Mouse (Mus musculus) CH12.LX (cell line): Measurements from ENCODE around the gene Sipa1l2. TPM values are rescaled to one million over a fixed set of nuclear protein-coding genes. Genes with fewer than 3 reads are reported as not detected.

Experiments used
- DNase-seq: peaks from one replicate; pipeline ENCODE4 v3.0.0-alpha.2; 2013; ENCODE audit errors: extremely low read depth
- H3K27ac ChIP-seq: 2 replicates; pipeline ENCODE4 v1.5.1; 2012; ENCODE audit warnings: low read depth, mild to moderate bottlenecking, control low read depth, moderate library complexity; ENCODE audit not compliant: insufficient read depth
- H3K27me3 ChIP-seq: replicated peaks from 2 replicates; pipeline ENCODE3; 2012; ENCODE audit warnings: inconsistent platforms
- H3K36me3 ChIP-seq, 2 experiments: replicated peaks in 1 of 2; 2 replicates each; pipeline versions ENCODE3 to v1.6.1; 2012; ENCODE audit warnings: inconsistent platforms in 1 of 2, low read length in 1 of 2, mild to moderate bottlenecking in 1 of 2, mixed read lengths in 1 of 2, moderate library complexity in 1 of 2; ENCODE audit not compliant: control insufficient read depth in 1 of 2, insufficient read depth in 1 of 2
- H3K4me1 ChIP-seq, 2 experiments: 2 replicates each; pipeline ENCODE4 v1.6.1; 2012; ENCODE audit warnings: inconsistent platforms in 1 of 2, moderate library complexity in 1 of 2; ENCODE audit not compliant: insufficient read depth in 2 of 2, control insufficient read depth in 1 of 2
- H3K4me2 ChIP-seq: 2 replicates; pipeline ENCODE4 v1.6.1; 2012; ENCODE audit warnings: low read depth, mild to moderate bottlenecking, control low read depth; ENCODE audit not compliant: poor library complexity, insufficient read depth, severe bottlenecking
- H3K4me3 ChIP-seq, 3 experiments: fragments of 150-350 bp in 1 of 3; sonication (generic) in 1 of 3; replicated peaks in 1 of 3; 2 replicates each; pipeline versions ENCODE3 to v1.5.1; 2011 to 2012; ENCODE audit warnings: low read depth in 2 of 3, low read length in 2 of 3, mild to moderate bottlenecking in 2 of 3, moderate library complexity in 2 of 3, control low read depth in 1 of 3, improper control_type of control experiment in 1 of 3, inconsistent platforms in 1 of 3, mixed read lengths in 1 of 3; ENCODE audit not compliant: poor library complexity in 1 of 3
- H3K79me2 ChIP-seq: replicated peaks from 2 replicates; pipeline ENCODE4 v1.6.1; 2012; ENCODE audit warnings: mild to moderate bottlenecking, moderate library complexity; ENCODE audit not compliant: control insufficient read depth, poor library complexity, insufficient read depth, severe bottlenecking; ENCODE audit errors: extremely low read depth
- H3K9ac ChIP-seq: 2 replicates; pipeline ENCODE4 v1.6.1; 2012; ENCODE audit warnings: low read depth, mild to moderate bottlenecking, control low read depth, moderate library complexity; ENCODE audit not compliant: insufficient read depth
- H3K9me3 ChIP-seq: replicated peaks from 2 replicates; pipeline ENCODE3; 2012; ENCODE audit warnings: low read length, inconsistent platforms, mixed read lengths
- CHD1 ChIP-seq: IDR thresholded peaks from 2 replicates; pipeline ENCODE4 v1.6.1; 2012; ENCODE audit warnings: low read depth, low read length, improper control_type of control experiment, inconsistent platforms
- CHD2 ChIP-seq: IDR thresholded peaks from 2 replicates; pipeline ENCODE4 v1.6.1; 2011; ENCODE audit warnings: low read length, improper control_type of control experiment
- CTCF ChIP-seq, 2 experiments: IDR thresholded peaks in 1 of 2; conservative IDR thresholded peaks in 1 of 2; 2 replicates each; pipeline ENCODE4 v1.5.1; 2011 to 2012; ENCODE audit warnings: low read depth in 2 of 2, low read length in 2 of 2, improper control_type of control experiment in 1 of 2, inconsistent platforms in 1 of 2, mild to moderate bottlenecking in 1 of 2, moderate library complexity in 1 of 2
- E2F4 ChIP-seq: IDR thresholded peaks from 2 replicates; pipeline ENCODE4 v1.6.1; 2011; ENCODE audit warnings: low read depth, low read length, improper control_type of control experiment; ENCODE audit not compliant: insufficient replicate concordance
- ELF1 ChIP-seq: IDR thresholded peaks from 2 replicates; pipeline ENCODE4 v1.6.1; 2014; ENCODE audit warnings: low read depth, mild to moderate bottlenecking, inconsistent platforms, low read length, improper control_type of control experiment
- EP300 ChIP-seq: IDR thresholded peaks from 2 replicates; pipeline ENCODE4 v1.6.1; 2011; ENCODE audit warnings: low read length, improper control_type of control experiment
- IRF4 ChIP-seq: IDR thresholded peaks from 2 replicates; pipeline ENCODE4 v1.6.1; 2014; ENCODE audit warnings: low read depth, mild to moderate bottlenecking, inconsistent platforms, low read length, improper control_type of control experiment
- JUN ChIP-seq: IDR thresholded peaks from 2 replicates; pipeline ENCODE4 v1.6.1; 2011; ENCODE audit warnings: low read depth, mild to moderate bottlenecking, low read length, improper control_type of control experiment, moderate library complexity; ENCODE audit not compliant: insufficient read depth
- JUND ChIP-seq: conservative IDR thresholded peaks from 2 replicates; pipeline ENCODE4 v1.6.1; 2011; ENCODE audit warnings: low read depth, low read length, improper control_type of control experiment
- MAFK ChIP-seq: IDR thresholded peaks from 2 replicates; pipeline ENCODE4 v1.6.1; 2011; ENCODE audit warnings: low read length, improper control_type of control experiment; ENCODE audit not compliant: insufficient replicate concordance
- MAZ ChIP-seq: IDR thresholded peaks from 2 replicates; pipeline ENCODE4 v1.6.1; 2012; ENCODE audit warnings: low read depth, mild to moderate bottlenecking, inconsistent platforms, low read length, improper control_type of control experiment, moderate library complexity
- MEF2A ChIP-seq: IDR thresholded peaks from 2 replicates; pipeline ENCODE4 v1.6.1; 2014; ENCODE audit warnings: low read depth, mild to moderate bottlenecking, inconsistent platforms, low read length, improper control_type of control experiment, borderline replicate concordance
- MXI1 ChIP-seq: IDR thresholded peaks from 2 replicates; pipeline ENCODE4 v1.6.1; 2011; ENCODE audit warnings: mild to moderate bottlenecking, low read depth, low read length, improper control_type of control experiment
- PAX5 ChIP-seq: IDR thresholded peaks from 2 replicates; pipeline ENCODE4 v1.6.1; 2012; ENCODE audit warnings: low read length, inconsistent platforms, mixed read lengths
- POLR2AphosphoS2 ChIP-seq: IDR thresholded peaks from 2 replicates; pipeline ENCODE4 v1.6.1; 2011; ENCODE audit warnings: low read depth, low read length, improper control_type of control experiment
- RAD21 ChIP-seq: IDR thresholded peaks from 2 replicates; pipeline ENCODE4 v1.6.1; 2011; ENCODE audit warnings: low read depth, mild to moderate bottlenecking, low read length, improper control_type of control experiment, moderate library complexity
- SIN3A ChIP-seq: IDR thresholded peaks from 2 replicates; pipeline ENCODE4 v1.6.1; 2012; ENCODE audit warnings: low read length, improper control_type of control experiment, inconsistent platforms
- SMC3 ChIP-seq: IDR thresholded peaks from 2 replicates; pipeline ENCODE4 v1.6.1; 2011; ENCODE audit warnings: low read depth, low read length, improper control_type of control experiment
- USF2 ChIP-seq: conservative IDR thresholded peaks from 2 replicates; pipeline ENCODE4 v1.6.1; 2011; ENCODE audit warnings: low read depth, low read length, improper control_type of control experiment
- dilution Hi-C: fragments of 300-500 bp; cut with MboI; formaldehyde crosslinking; loops from 2 replicates; pipeline ENCODE4 v1.14.3; 2020; ENCODE audit warnings: low sequenced_read_pairs; ENCODE audit not compliant: extremely low pct_unique_long_range_greater_than_20kb, extremely low pct_ligation_motif_present
- in situ Hi-C: fragments of 300-500 bp; cut with MboI; formaldehyde crosslinking; loops from 3 replicates; pipeline ENCODE4 v1.14.3; 2019; ENCODE audit warnings: low sequenced_read_pairs, low pct_ligation_motif_present, low pct_unique_long_range_greater_than_20kb, mixed read lengths
- polyA plus RNA-seq: library from polyadenylated mRNA; unstranded; fragments of >175 nt; gene quantifications from 2 replicates; pipeline ENCODE4 v1.2.1, GENCODE M21; 2012; ENCODE audit warnings: low read depth; ENCODE audit not compliant: insufficient read length
- total RNA-seq, 2 experiments: library from RNA; depleted of rRNA; stranded (reverse); fragments of 300-350 nt in 1 of 2; fragments of >200 nt in 1 of 2; gene quantifications; 2 replicates each; pipeline ENCODE4 v1.2.3; 2012 to 2014

Gene Sipa1l2
- total and polyA plus RNA-seq, 3 experiments: 2.0 to 5.6 (median 2.7) TPM

DNA sequence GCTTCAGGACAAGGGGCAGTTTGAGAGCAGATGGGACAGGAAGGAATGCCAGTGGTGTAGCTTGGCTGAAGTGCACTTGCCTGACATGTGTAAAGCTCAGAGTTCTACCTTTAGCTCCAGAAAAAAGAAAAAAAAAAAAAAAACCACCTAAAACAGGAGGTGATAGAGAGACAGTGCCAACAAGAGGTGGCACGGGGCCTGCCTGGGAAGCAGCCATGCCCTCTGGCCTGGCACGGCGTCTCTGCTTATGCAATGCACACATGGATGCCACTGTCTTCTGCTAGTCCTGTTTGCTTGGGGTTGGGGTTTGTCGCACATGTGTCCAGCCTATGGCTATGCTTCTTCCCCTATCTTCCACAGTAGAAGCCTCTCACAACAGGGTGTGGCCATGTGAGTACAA lies 2.6 kb upstream of the Sipa1l2 start:
- no peak overlapping the region for H3K27ac ChIP-seq
- peaks cover 7% of the 10 kb centered on the region for H3K9me3 ChIP-seq
- H3K4me1 ChIP-seq: peaks cover 0 to 43% of the 10 kb centered on the region in 2 experiments; a peak in 3 of 4 replicates
- H3K79me2 ChIP-seq: peaks cover 4% of the 10 kb centered on the region; the same call in 1 of the 2 replicates
- H3K27me3 ChIP-seq: peaks cover 10% of the 10 kb centered on the region
- in situ Hi-C loops: loop anchor here (25.0 kb wide), 2 partner anchors 235 to 385 kb away; no protein-coding TSS in a partner anchor
- no peak for DNase-seq
- dilution Hi-C loops: no loop called here
- no peaks in the 10 kb centered on the region for H3K36me3 ChIP-seq
- H3K4me2 ChIP-seq: no peak overlapping the region
- no peak overlapping the region for H3K9ac ChIP-seq
- no peak for TF ChIP-seq JUND
- no peak for TF ChIP-seq CHD1
- no peak for TF ChIP-seq POLR2AphosphoS2
- no peak for TF ChIP-seq PAX5
- no peak for TF ChIP-seq MAFK
- no peak for TF ChIP-seq IRF4
- no peak for TF ChIP-seq RAD21
- no peak for TF ChIP-seq CHD2
- no peak for TF ChIP-seq MXI1
- TF ChIP-seq JUN: no peak
- TF ChIP-seq E2F4: no peak
- TF ChIP-seq MAZ: no peak
- TF ChIP-seq SIN3A: no peak
- no peak for TF ChIP-seq MEF2A
- no peak for TF ChIP-seq EP300
- no peak for TF ChIP-seq ELF1
- no peak overlapping the region for H3K4me3 ChIP-seq

DNA sequence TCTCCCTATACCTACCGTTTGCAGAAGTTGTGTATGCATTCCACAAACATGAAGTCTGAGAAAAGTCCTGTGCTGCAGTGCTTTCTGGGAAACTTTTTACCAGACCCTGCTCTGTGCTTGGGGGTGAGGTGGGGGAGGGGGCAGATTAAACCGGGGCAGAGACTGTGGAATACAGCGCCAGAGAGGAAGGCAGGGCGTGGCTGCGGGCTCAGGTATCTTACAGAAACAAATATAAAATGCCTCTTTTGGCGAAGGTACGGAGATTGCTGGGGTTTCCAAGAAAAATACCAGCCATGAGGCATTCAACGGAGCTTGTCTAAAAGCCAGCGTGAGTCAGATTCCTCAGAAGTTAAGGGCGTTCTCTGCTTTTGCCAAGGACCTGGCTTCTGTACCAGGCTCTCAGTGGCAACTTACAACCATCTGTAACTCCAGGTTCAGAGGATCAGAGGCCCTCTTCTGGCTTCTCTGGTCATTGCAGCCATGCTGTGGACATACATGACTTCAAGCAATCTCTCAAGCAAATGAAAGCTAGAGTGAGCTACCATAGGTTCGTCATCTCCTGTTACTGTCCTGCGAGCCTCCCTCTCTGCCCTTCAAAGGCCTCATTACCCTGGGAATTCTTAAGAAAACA lies 1.3 kb upstream of the Sipa1l2 start:
- H3K9me3 ChIP-seq: peaks cover 6% of the 10 kb centered on the region
- H3K4me1 ChIP-seq: peaks cover 0 to 36% of the 10 kb centered on the region in 2 experiments; a peak in 3 of 4 replicates
- dilution Hi-C loops: no loop called here
- H3K36me3 ChIP-seq: no peaks in the 10 kb centered on the region
- TF ChIP-seq SMC3 (peak; percentile 46), RAD21 (peak; percentile 26), IRF4 (no peak), USF2 (no peak), CTCF (conservative IDR thresholded peaks at IDR 0.05 in 1 of 2, IDR thresholded peaks at IDR 0.05 in 1 of 2; ENCODE audit: low read depth in 2 of 2, low read length in 2 of 2) (peak; percentile 28 to 53; a peak in 2 of 4 replicates)
- H3K4me3 ChIP-seq: no peak overlapping the region
- in situ Hi-C loops: loop anchor here (25.0 kb wide), 2 partner anchors 234 to 384 kb away; no protein-coding TSS in a partner anchor
- H3K9ac ChIP-seq: no peak overlapping the region
- peak; percentile 40 for DNase-seq
- H3K79me2 ChIP-seq: peaks cover 6% of the 10 kb centered on the region; the same call in 1 of the 2 replicates
- H3K27ac ChIP-seq: no peak overlapping the region
- H3K4me2 ChIP-seq: no peak overlapping the region
- H3K27me3 ChIP-seq: peaks cover 10% of the 10 kb centered on the region
